Mouse (Mus musculus) E14TG2a.4 (cell line): Measurements from ENCODE around the gene Myh11.

Experiments
- H3K27me3 ChIP-seq: 2 replicates; pipeline ENCODE4 v1.6.1; 2014; ENCODE audit warnings: low read length, control low read depth; ENCODE audit not compliant: insufficient read depth
- H3K36me3 ChIP-seq: 2 replicates; pipeline ENCODE4 v1.6.1; 2014; ENCODE audit warnings: low read length, control low read depth; ENCODE audit not compliant: insufficient read depth
- H3K4me1 ChIP-seq: replicated peaks from 2 replicates; pipeline ENCODE4 v1.6.1; 2014; ENCODE audit warnings: low read depth, low read length, control low read depth
- H3K4me3 ChIP-seq: replicated peaks from 2 replicates; pipeline ENCODE4 v1.5.1; 2014; ENCODE audit warnings: mild to moderate bottlenecking, low read length
- H3K9me3 ChIP-seq: 2 replicates; pipeline ENCODE4 v1.6.1; 2014; ENCODE audit warnings: low read length, control low read depth
- CTCF ChIP-seq: conservative IDR thresholded peaks from 2 replicates; pipeline ENCODE4 v1.5.1; 2014; ENCODE audit warnings: low read length
- NANOG ChIP-seq: IDR thresholded peaks from 2 replicates; pipeline ENCODE4 v1.6.1; 2014; ENCODE audit warnings: borderline replicate concordance, low read length, mixed read lengths
- POU5F1 ChIP-seq: IDR thresholded peaks from 2 replicates; pipeline ENCODE4 v1.6.1; 2014; ENCODE audit warnings: low read length, borderline replicate concordance

Myh11 gene

DNA sequence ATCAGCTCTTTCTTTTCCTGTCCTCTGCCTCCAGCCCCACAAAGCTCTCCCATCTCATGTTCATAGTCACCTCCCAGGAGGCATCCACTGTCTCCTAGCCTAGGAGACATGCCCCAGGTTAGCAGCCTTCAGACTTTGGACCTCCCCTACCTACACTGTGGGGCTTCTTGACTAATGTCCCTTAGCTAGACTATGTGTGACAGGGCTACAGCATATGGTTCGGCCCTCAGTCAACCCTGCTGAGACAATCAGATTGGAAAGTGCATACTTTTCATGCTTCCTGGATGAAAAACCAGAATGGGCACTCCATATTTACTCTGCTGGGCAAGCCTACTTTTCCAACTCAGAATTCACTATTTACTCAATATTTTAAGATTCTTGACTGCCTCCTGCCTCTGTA is 28.8 kb downstream of the Myh11 start:
- H3K36me3 ChIP-seq, result no peaks in the 10 kb centered on the region
- TF ChIP-seq NANOG (no peak), CTCF (no peak), POU5F1 (no peak)
- H3K27me3 ChIP-seq, result no peaks in the 10 kb centered on the region
- no peak overlapping the region for H3K4me3 ChIP-seq
- H3K9me3 ChIP-seq, result no peaks in the 10 kb centered on the region
- H3K4me1 ChIP-seq, result no peaks in the 10 kb centered on the region

- no peak overlapping the region for H3K4me3 ChIP-seq
- no peak for TF ChIP-seq CTCF
- no peak for TF ChIP-seq POU5F1
- no peak for TF ChIP-seq NANOG
- no peaks in the 10 kb centered on the region for H3K36me3 ChIP-seq
Observed at GRCm38 (mm10) chr16:14258856-14259255, 32.3 kb downstream of the Myh11 start.

DNA sequence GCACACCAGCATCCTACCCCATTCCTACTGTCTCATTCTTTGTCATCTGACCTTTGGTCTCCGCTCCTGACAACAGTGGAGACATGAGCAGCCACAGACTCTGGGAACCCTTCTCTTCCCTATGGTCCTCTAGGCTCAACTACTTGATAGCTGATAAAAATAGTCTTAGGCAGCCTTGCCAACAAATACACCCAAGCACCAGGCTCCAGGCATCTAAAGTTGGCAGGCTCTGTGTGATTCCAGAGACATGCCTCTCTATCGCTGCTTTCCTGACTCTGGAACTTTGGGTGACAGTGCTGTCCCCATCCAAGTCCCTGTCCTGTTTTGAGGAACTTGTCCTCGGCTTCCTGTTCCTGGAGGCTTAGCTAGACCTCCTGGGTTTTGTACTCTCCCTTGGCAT is 37.6 kb downstream of the Myh11 start:
- no peaks in the 10 kb centered on the region for H3K27me3 ChIP-seq
- no peak overlapping the region for H3K4me3 ChIP-seq
- 0 out of 2 replicates have a peak, but pooled peaks cover 2% of the 10 kb centered on the region for H3K4me1 ChIP-seq
- H3K36me3 ChIP-seq, result no peaks in the 10 kb centered on the region
- no peak for TF ChIP-seq NANOG
- no peak for TF ChIP-seq CTCF
- TF ChIP-seq POU5F1, result no peak
- H3K9me3 ChIP-seq, result no peaks in the 10 kb centered on the region

More at GRCm38 (mm10) chr16:14258856-14259255, 32.3 kb downstream of the Myh11 start:
- H3K4me1 ChIP-seq, result no peaks in the 10 kb centered on the region
- H3K27me3 ChIP-seq, result no peaks in the 10 kb centered on the region
- no peaks in the 10 kb centered on the region for H3K9me3 ChIP-seq

GRCm38 (mm10) chr16:14252877-14253276 is 38.3 kb downstream of the Myh11 start:
- no peaks in the 10 kb centered on the region for H3K36me3 ChIP-seq
- 0 out of 2 replicates have a peak, but pooled peaks cover 2% of the 10 kb centered on the region for H3K4me1 ChIP-seq
- TF ChIP-seq NANOG (no peak), POU5F1 (no peak)
- no peak overlapping the region for H3K4me3 ChIP-seq
- no peaks in the 10 kb centered on the region for H3K9me3 ChIP-seq
- no peaks in the 10 kb centered on the region; the same call in 1 of the 2 replicates for H3K27me3 ChIP-seq

DNA sequence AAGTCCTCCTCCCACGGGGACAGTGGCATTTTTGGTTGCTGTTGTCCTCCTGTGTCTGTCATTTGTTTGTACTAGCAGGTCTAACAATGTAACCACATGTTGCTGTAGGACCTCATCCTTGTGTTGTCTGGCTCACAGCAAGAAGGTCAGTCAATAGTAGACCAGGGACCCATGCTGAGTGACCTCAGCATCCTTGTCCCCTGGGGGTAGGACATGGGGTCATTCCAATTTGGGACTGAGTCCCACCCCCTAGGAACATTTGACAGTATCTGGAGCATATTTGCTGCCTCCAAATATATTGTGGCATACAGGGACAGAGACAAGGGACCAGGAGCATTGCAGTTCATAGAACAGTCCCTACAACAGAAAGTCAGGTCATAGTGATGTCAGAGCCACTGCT is 41.3 kb downstream of the Myh11 start:
- H3K36me3 ChIP-seq, result no peaks in the 10 kb centered on the region
- H3K4me3 ChIP-seq, result no peak overlapping the region
- TF ChIP-seq CTCF (no peak), POU5F1 (no peak), NANOG (no peak)
- no peaks in the 10 kb centered on the region; the same call in 1 of the 2 replicates for H3K27me3 ChIP-seq
- H3K4me1 ChIP-seq, result 0 out of 2 replicates have a peak, but pooled peaks cover 2% of the 10 kb centered on the region
- no peaks in the 10 kb centered on the region for H3K9me3 ChIP-seq

DNA sequence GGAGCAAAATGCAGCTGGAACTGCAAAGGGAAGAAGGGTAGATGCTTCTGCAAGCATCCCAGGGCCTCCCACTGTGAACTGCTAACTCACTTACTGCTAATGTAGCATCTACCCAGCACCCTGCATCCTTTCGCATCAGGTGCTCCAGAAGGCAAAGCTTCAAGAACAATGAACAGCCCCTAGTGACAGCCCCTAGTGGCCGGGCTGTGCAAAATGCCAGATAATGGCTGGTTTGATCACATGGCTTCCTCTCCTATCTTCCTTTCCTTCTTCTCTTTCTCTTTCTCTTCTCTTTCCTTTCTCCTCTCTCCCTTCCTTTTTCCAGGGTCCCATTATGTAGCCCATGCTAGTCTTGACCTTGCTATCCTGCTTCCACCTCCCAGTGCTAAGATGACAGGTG is 48.6 kb downstream of the Myh11 start:
- TF ChIP-seq POU5F1 (no peak), CTCF (peak; percentile 70)
- H3K9me3 ChIP-seq, result no peaks in the 10 kb centered on the region
- H3K27me3 ChIP-seq, result no peaks in the 10 kb centered on the region
- H3K4me3 ChIP-seq, result no peak overlapping the region
- H3K36me3 ChIP-seq, result no peaks in the 10 kb centered on the region
- H3K4me1 ChIP-seq, result no peaks in the 10 kb centered on the region

DNA sequence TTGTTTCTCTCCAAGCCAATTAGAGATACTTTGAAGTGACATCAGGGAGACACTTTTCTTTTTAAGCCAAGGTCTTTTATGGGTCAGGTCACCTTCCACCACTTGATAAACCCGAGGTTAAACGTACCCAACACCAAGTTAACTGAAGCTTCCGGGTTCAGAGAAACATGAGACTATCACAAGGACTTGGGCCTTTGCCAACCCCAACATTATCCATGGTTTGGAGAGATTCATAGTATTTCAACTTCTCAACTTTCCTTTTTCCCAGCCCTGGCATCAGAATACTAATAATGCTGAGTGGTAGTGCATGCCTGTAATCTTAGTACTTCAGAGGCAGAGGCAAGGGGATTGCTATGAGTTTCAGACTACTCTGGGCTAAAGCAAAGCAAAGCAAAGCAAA is 49.1 kb downstream of the Myh11 start:
- no peak overlapping the region for H3K4me3 ChIP-seq
- H3K36me3 ChIP-seq, result no peaks in the 10 kb centered on the region
- H3K27me3 ChIP-seq, result no peaks in the 10 kb centered on the region
- no peaks in the 10 kb centered on the region for H3K9me3 ChIP-seq
- peaks cover 2% of the 10 kb centered on the region; the same call in 1 of the 2 replicates for H3K4me1 ChIP-seq
- no peak for TF ChIP-seq POU5F1
- no peak for TF ChIP-seq NANOG
- TF ChIP-seq CTCF, result no peak

DNA sequence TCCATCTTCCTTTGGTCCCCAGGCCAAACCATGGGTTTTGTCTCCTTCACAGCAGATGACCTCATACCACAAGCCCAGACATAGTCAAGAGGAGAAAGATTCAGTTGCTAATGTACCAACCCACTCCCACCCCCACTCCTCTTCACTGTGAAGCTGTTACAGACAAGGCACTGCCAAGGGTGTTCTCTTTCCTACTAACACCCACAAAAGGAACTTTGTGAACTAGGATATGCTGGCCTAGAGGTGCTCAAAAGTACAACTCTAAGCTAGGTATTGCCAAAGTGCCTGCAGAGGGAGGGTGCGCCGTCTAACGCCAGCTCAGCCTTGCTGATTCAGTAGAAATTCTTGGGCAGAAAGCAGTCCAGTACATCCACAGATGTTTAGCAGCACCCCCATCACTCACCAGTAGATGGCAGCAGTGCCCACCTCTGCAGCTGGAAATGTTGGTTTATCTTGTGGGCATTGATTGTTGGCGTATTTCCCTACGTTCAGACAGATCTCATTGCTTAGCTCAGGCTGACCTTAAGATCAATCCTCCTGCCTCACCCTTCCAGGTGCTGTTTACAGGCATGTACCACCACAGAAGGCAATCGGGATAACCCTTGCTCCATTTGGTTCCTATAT is 54.0 kb downstream of the Myh11 start:
- H3K4me3 ChIP-seq, result no peak overlapping the region
- H3K9me3 ChIP-seq, result no peaks in the 10 kb centered on the region
- TF ChIP-seq POU5F1 (no peak), CTCF (peak; percentile 94)
- no peaks in the 10 kb centered on the region for H3K27me3 ChIP-seq
- peaks cover 8% of the 10 kb centered on the region for H3K4me1 ChIP-seq
- no peaks in the 10 kb centered on the region for H3K36me3 ChIP-seq

- Histone ChIP-seq H3K9me3 (peaks cover 7% of the 10 kb centered on the region), H3K36me3 (no peaks in the 10 kb centered on the region), H3K4me3 (no peak overlapping the region), H3K4me1 (no peaks in the 10 kb centered on the region), H3K27me3 (no peaks in the 10 kb centered on the region)
- TF ChIP-seq NANOG (no peak), CTCF (no peak), POU5F1 (no peak)
Observed at GRCm38 (mm10) chr16:14215156-14215555, 76.0 kb downstream of the Myh11 start.
